Mouse (Mus musculus) 3T3-L1 (cell line): ENCODE measurements around the gene G6pdx.

Experiments
- DNase-seq: peaks from one replicate; pipeline ENCODE4 v3.0.0-alpha.2; 2015; ENCODE audit warnings: low read depth, low spot score

The G6pdx gene

GRCm38 (mm10) chrX:74428826-74429276 lies at the start of gene G6pdx:
G6pdx (minus strand) TSS chrX:74429194.
- peak; percentile 91 for DNase-seq

GRCm38 (mm10) chrX:74452773-74453172 lies 23.8 kb upstream of the G6pdx start:
- DNase-seq, result peak; percentile 73

GRCm38 (mm10) chrX:74451157-74451912 lies 22.3 kb upstream of the G6pdx start:
- no peak for DNase-seq

DNA sequence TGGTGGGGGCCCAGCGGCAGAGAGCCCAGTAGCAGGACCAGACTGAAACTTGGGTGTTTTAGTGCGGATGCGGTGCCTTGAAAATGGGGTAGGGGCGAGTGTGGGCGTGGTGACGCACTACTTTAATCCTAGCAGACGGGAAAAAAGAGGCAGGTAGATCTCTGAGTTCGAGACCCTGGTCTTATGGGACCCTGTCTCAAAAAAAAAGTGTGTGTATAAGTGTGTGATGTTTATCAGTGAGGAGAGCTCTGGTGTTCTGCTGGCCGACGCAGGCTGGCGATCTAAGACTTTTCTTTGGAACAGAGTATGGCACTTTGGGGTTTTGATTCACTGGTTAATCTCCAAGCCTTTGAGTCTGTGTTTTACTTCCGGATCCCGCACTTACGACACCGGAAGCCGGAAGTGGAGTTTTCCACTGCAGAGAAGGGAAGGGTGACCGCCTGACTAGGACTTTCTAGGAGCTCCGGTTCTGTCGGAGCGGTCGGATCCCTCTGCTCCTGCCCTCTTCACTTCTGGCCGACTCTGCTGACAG lies 362 bp upstream of the G6pdx start:
- peak; percentile 90 for DNase-seq

GRCm38 (mm10) chrX:74428146-74428825 lies 708 bp downstream of the G6pdx start:
- DNase-seq, result peak; percentile 28

- no peak for DNase-seq
Measured at GRCm38 (mm10) chrX:74427116-74427515, 1.9 kb downstream of the G6pdx start.

GRCm38 (mm10) chrX:74426256-74426655 lies 2.7 kb downstream of the G6pdx start:
- DNase-seq, result peak; percentile 2

DNA sequence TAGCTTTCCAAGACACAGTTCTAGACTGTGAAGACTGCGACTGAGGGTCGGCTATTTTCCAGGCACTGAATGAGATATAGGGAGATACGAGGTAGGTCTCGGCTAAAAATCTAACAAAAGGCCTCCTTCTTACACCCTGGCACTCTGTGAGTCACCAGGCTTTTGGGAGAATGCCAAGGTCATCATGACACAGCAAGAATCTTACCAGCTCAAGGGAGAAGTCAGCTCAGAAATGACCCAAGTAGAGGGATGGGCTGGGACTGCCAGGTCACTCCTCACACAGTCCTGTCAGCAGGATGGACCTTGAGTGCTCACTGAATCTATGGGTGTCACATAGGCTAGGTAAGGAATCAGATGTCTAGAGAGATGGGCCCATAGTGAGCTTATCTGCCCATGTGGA lies 3.8 kb downstream of the G6pdx start:
- peak; percentile 91 for DNase-seq

DNA sequence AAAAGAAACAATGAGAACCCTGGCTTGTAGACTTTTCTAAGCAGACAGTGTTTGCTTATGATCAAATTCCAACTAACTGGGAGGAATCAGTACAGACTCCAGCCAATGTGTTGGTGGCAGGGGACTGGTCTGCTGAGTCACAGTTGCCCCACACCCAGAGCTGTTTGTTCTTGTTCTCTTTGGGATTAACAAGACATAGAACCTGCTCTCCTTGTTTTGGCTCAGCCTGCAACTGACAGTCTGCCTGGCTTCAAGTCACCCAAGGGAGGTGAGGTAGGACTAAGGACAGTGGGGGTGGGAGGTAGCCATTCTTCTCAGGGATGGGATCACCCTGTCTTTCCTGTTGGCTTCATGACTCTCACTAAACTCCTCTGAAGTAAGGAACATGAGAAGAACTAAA lies 4.6 kb downstream of the G6pdx start:
- DNase-seq, result peak; percentile 49

- DNase-seq, result peak; percentile 84
Measured at GRCm38 (mm10) chrX:74413377-74413776, 15.6 kb downstream of the G6pdx start.

- DNase-seq, result no peak
Measured at GRCm38 (mm10) chrX:74408340-74408739, 20.7 kb downstream of the G6pdx start.

DNA sequence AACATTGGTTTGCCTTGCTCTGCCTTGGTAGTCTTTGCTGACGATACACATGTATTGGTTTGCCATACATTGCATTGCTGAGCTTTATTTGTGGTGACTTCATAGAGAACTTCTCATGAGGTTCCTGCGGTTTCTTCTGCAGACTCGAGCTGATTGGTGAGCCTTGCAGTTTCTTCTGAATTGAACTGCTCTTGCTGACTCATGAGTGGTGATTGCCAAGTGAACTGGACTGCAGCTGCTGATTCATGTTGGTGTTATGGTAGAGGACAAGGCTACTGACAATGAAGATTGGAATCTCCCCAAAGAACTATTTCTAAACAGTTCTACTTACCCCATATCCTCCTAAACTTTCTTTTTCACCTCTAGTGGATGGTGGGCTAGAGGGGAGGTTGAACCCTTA lies 28.9 kb downstream of the G6pdx start:
- DNase-seq, result peak; percentile 78

- peak; percentile 93 for DNase-seq
Measured at GRCm38 (mm10) chrX:74392535-74393443, 36.2 kb downstream of the G6pdx start, which contains the start of the genes Fam3a and Ikbkg. Fam3a (minus strand) TSS chrX:74393272. Ikbkg (plus strand) TSS chrX:74393290.

DNA sequence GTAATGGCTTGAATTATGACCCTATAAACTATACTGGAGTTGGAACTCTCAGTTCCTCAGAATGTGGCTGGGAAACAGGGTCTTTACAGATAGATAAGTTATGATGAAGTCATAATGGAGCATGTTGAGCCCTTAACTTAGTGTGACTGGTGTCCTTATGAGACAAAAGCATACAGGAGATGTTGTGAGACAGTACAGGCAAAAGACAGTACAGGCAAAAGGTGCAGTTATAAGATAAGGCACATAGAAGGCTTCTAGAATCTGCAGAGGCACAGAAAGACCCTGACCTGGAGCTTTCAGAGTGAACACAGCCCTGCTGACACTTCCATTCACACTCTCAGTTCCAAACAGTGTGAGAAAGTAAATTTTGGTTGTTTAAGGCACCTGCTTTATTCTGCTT lies 40.8 kb downstream of the G6pdx start:
- no peak for DNase-seq

GRCm38 (mm10) chrX:74384451-74384850 lies 44.5 kb downstream of the G6pdx start:
- no peak for DNase-seq

GRCm38 (mm10) chrX:74372888-74373549 lies 56.0 kb downstream of the G6pdx start, which contains the start of the genes Ubl4a and Slc10a3:
Ubl4a (minus strand) TSS chrX:74373218.
Slc10a3 (minus strand) TSS chrX:74373349.
- DNase-seq, result peak; percentile 96

- DNase-seq, result peak; percentile 68
Measured at GRCm38 (mm10) chrX:74368209-74368909, 60.6 kb downstream of the G6pdx start.

GRCm38 (mm10) chrX:74367512-74367911 lies 61.5 kb downstream of the G6pdx start:
- DNase-seq, result no peak
